Mouse (Mus musculus): ENCODE data around the gene Trub2.

Trub2 gene

DNA sequence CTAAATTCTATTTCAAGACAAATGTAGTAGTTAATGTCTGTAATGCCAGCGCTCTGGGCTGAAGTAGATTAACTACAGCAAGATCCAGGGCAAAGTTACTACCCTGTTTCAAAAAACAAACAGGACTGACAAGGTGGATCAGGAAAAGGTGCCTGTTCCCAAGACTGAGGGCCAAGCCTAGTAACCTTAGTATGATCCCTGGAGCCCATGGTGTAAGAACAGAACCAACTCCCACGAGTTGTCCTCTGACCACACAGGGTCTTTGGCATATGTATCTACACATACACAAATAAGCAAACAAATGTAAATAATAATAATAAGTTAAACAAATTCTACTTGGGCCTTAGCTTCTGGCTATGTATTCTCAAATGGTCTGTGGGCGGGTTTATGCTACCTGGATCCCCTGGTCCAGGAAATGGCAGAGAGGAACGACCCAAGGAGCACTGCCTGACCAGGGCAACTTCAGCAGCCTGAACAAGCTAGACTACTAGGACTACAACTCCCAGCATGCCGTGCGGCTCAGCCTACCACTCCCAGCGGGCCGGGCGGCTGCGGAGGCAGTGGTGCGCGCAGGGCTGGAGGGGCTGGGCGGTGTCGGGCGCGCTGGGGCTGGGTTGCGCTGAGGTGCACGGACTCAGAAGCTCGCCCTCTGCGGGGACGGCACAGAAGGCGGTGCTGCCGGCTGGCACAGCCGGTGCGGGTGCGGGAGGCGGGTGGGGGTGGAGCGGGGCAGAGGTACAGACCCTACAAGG is 13.9 kb upstream of the Trub2 start, which contains the start of gene Slc27a4:
TSS of gene Slc27a4 (plus strand) at position 560 of the 752 bp plus-strand sequence.
- CTCF ChIA-PET = interaction anchor here (0.5 to 2.6 kb wide), 25 partner anchors 14 to 302 kb away, joined by 3 to 18 read pairs (median 4); partner anchors contain the start of genes Urm1 (in 2 of the 4) and Cercam (in 1 of the 4)
- POLR2A ChIA-PET = interaction anchor here (0.5 to 6.7 kb wide), 79 partner anchors 8 to 1244 kb away, joined by 3 to 70 read pairs (median 4); partner anchors contain the start of genes Coq4 (in 3 of the 4), Trub2 (in 3 of the 4), Urm1 (in 2 of the 4) and Cercam (in 1 of the 4)

DNA sequence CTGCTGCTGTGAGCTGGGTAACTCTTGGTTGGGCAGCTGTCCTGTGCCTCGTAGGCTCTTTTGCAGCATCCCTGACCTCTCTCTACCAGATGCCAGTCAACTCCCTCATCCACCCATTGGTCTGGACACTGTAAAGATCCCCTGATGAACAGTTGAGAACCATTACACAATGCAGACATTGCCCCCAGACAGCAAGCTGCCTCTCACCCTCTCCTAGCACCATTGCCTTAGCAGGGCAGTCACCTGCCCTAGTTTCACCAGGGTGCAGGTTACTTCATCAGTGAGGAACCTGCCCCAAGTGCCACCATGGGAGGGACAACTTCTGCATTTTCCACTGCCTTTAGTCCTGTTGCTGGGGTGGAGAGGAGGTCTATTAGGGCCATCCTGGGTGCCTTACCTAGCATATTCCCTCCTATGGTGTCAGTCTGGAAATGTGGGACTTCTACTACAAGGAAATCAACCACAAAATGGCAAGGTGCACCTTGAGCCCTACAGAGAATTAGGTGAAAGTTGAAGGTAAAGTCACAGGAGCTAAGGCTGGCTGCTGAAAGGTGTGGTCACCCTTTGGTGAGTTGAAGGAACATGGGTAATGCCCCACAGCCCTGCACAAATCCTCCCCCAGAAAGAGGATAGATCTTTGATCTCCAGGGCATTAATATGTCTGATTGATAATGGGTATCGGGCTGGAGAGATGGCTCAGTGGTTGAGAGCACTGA is 4.6 kb upstream of the Trub2 start:
- POLR2A ChIA-PET = interaction anchor here in 2 of 4 experiments (0.6 to 6.4 kb wide), 11 partner anchors 9 to 211 kb away, joined by 3 to 51 read pairs (median 5); partner anchors contain the start of gene Slc27a4 (in 2 of the 2)
- CTCF ChIA-PET = interaction anchor here in 3 of 4 experiments (0.6 to 1.1 kb wide), 3 partner anchors 28 to 304 kb away, joined by 3 to 4 read pairs (median 4); no protein-coding TSS in a partner anchor

GRCm38 (mm10) chr2:29787104-29787917 is 991 bp downstream of the Trub2 start, which contains the start of gene Coq4:
Coq4 (plus strand) TSS chr2:29787493.
- CTCF ChIA-PET = interaction anchor here (0.6 to 2.0 kb wide), 12 partner anchors 10 to 1404 kb away, joined by 3 to 14 read pairs (median 5); partner anchors contain the start of gene Odf2 (in 1 of the 4)
- POLR2A ChIA-PET = interaction anchor here in 3 of 4 experiments (0.5 to 14.6 kb wide), 38 partner anchors 9 to 1355 kb away, joined by 3 to 195 read pairs (median 4); partner anchors contain the start of genes Slc27a4 (in 3 of the 3) and Urm1 (in 1 of the 3)

GRCm38 (mm10) chr2:29784290-29784689 is 4.0 kb downstream of the Trub2 start:
- POLR2A ChIA-PET = interaction anchor here in 3 of 4 experiments (0.6 to 14.6 kb wide), 40 partner anchors 10 to 742 kb away, joined by 3 to 195 read pairs (median 4); partner anchors contain the start of genes Slc27a4 (in 3 of the 3), Cercam (in 2 of the 3), Gm13420 (in 1 of the 3) and Tbc1d13 (in 1 of the 3)
- CTCF ChIA-PET = interaction anchor here in 2 of 4 experiments (0.9 to 1.4 kb wide), 5 partner anchors 14 to 75 kb away, joined by 3 to 4 read pairs (median 3); no protein-coding TSS in a partner anchor

DNA sequence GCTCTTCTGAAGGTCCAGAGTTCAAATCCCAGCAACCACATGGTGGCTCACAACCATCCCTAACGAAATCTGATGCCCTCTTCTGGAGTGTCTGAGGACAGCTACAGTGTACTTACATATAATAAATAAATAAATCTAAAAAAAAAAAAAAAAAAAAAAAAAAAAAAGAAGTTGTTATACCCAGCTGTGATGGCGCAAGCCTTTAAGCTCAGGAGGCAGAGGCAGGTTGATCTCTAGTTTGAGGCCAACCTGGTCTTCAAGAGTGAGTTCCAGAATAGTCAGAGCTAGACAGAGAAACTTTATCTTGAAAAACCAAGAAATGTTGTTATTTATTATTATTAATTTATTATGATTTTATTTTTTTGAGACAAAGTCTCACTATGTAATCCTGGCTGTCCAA is 7.0 kb downstream of the Trub2 start:
- CTCF ChIA-PET = interaction anchor here in 3 of 4 experiments (0.6 to 2.0 kb wide), 5 partner anchors 10 to 991 kb away, joined by 3 to 7 read pairs (median 5); partner anchors contain the start of gene Slc27a4 (in 1 of the 3)
- POLR2A ChIA-PET = interaction anchor here (0.6 to 14.6 kb wide), 19 partner anchors 10 to 652 kb away, joined by 3 to 195 read pairs (median 6); partner anchors contain the start of gene Slc27a4 (in 2 of the 4)

- ChIA-PET POLR2A (interaction anchor here in 3 of 4 experiments (1.0 to 9.1 kb wide), 13 partner anchors 9 to 107 kb away, joined by 3 to 195 read pairs (median 8); partner anchors contain the start of genes Coq4 (in 2 of the 3), Slc27a4 (in 1 of the 3) and Trub2 (in 1 of the 3)), CTCF (interaction anchor here in 3 of 4 experiments (0.5 to 1.1 kb wide), 3 partner anchors 8 to 86 kb away, joined by 3 to 5 read pairs (median 3); no protein-coding TSS in a partner anchor)
Measured at GRCm38 (mm10) chr2:29773323-29773722, 15.0 kb downstream of the Trub2 start.

GRCm38 (mm10) chr2:29771611-29772461 is 16.5 kb downstream of the Trub2 start:
- POLR2A ChIA-PET = interaction anchor here (0.5 to 9.1 kb wide), 44 partner anchors 9 to 266 kb away, joined by 3 to 195 read pairs (median 5); partner anchors contain the start of genes Coq4 (in 3 of the 4), Slc27a4 (in 2 of the 4), Urm1 (in 2 of the 4) and Cercam (in 1 of the 4)
- CTCF ChIA-PET = interaction anchor here in 3 of 4 experiments (0.6 to 2.5 kb wide), 10 partner anchors 9 to 88 kb away, joined by 3 to 14 read pairs (median 3); partner anchors contain the start of gene Slc27a4 (in 1 of the 3)

DNA sequence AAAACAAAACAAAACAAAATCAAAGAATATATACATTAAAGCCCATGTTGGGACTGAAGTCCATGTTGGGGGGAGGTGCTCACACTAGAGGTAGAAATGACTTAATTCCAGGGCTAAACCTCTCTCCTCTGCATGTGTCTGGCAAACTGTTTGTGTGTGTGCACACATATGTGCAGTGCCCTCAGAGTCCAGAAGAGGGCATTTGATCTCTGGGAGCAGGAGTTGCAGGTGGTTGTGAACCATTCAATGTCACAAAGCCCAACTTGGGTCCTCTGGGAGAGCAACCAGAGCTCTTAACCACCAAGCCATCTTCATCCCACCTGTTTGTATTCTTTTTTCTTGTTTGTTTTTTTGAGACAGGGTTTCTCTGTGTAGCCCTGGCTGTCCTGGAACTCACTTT is 18.1 kb downstream of the Trub2 start:
- POLR2A ChIA-PET = interaction anchor here (0.9 to 9.1 kb wide), 18 partner anchors 11 to 134 kb away, joined by 3 to 195 read pairs (median 6); partner anchors contain the start of genes Coq4 (in 2 of the 4), Slc27a4 (in 2 of the 4) and Trub2 (in 1 of the 4)
- CTCF ChIA-PET = interaction anchor here (0.6 to 2.5 kb wide), 19 partner anchors 9 to 700 kb away, joined by 3 to 14 read pairs (median 3); partner anchors contain the start of genes Slc27a4 (in 2 of the 4) and Pkn3 (in 1 of the 4)

DNA sequence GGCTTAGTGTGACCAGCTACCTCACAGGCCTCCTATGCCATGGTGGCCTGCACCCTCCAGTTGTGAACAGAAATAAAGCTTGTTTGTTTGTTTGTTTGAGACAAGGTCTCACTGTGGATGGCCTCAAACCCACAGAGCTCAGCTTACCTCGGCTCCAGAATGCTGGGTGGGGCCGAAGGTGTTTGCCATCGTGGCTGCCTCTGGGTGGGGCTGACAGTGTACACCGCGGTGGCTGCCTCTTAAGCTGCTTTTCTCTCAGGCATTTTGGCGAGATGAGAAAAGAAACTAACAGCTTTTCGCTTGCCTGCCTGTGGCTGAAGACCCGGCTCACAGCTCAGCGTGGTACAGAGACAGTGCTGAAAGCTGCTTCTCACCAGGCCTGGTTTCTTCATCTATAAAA is 19.4 kb downstream of the Trub2 start:
- ChIA-PET CTCF (interaction anchor here (0.6 to 2.7 kb wide), 19 partner anchors 9 to 263 kb away, joined by 3 to 14 read pairs (median 3); partner anchors contain the start of genes Gm13420 (in 1 of the 4), Gm13547 (in 1 of the 4) and Slc27a4 (in 1 of the 4)), POLR2A (interaction anchor here (0.6 to 9.1 kb wide), 45 partner anchors 8 to 308 kb away, joined by 3 to 195 read pairs (median 4); partner anchors contain the start of genes Coq4 (in 2 of the 4), Slc27a4 (in 2 of the 4), Cercam (in 1 of the 4) and Gm13420 (in 1 of the 4))

GRCm38 (mm10) chr2:29767976-29768709 is 20.2 kb downstream of the Trub2 start:
- ChIA-PET POLR2A (interaction anchor here (0.6 to 9.1 kb wide), 43 partner anchors 9 to 605 kb away, joined by 3 to 195 read pairs (median 4); partner anchors contain the start of genes Coq4 (in 2 of the 4), Slc27a4 (in 2 of the 4), Cercam (in 1 of the 4) and Gm13420 (in 1 of the 4)), CTCF (interaction anchor here (0.6 to 2.7 kb wide), 17 partner anchors 9 to 264 kb away, joined by 3 to 14 read pairs (median 3); partner anchors contain the start of genes Gm13547 (in 2 of the 4), Gm13420 (in 1 of the 4) and Slc27a4 (in 1 of the 4))

GRCm38 (mm10) chr2:29764831-29765230 is 23.5 kb downstream of the Trub2 start:
- ChIA-PET POLR2A (interaction anchor here (0.5 to 2.4 kb wide), 27 partner anchors 9 to 208 kb away, joined by 3 to 10 read pairs (median 4); partner anchors contain the start of genes Slc27a4 (in 1 of the 4) and Urm1 (in 1 of the 4)), CTCF (interaction anchor here (0.5 to 2.2 kb wide), 81 partner anchors 9 to 922 kb away, joined by 3 to 27 read pairs (median 4); partner anchors contain the start of genes Cercam (in 2 of the 4), Slc27a4 (in 2 of the 4), Coq4 (in 1 of the 4) and Gm13420 (in 1 of the 4))

DNA sequence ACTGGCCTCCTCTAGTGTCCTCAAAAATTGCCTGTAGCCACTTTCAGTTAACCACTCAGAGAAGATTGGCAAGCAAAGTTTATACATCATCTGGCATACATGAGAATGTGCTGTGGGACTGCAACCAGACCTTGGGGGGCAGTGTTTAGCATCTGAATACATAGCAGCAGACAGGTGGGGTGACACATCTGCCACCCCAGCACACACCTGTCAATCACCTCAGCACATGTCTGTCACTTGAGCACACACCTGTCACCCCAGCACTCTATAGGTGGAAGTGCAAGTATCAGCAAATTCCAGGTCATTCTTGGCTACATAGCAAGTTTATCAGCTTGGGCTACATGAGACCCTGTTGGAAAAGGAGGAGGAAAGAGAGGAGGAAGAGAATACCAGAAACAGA is 32.6 kb downstream of the Trub2 start:
- CTCF ChIA-PET = interaction anchor here in 1 of 4 experiments (1.0 kb wide), 1 partner anchor 9 kb away, joined by 3 read pairs; no protein-coding TSS in a partner anchor

GRCm38 (mm10) chr2:29752397-29752796 is 35.9 kb downstream of the Trub2 start:
- CTCF ChIA-PET = interaction anchor here in 1 of 4 experiments (1.3 to 3.4 kb wide), 2 partner anchors 13 to 87 kb away, joined by 3 to 16 read pairs; no protein-coding TSS in a partner anchor
- POLR2A ChIA-PET = interaction anchor here (0.8 to 35.2 kb wide), 18 partner anchors 13 to 310 kb away, joined by 3 to 884 read pairs (median 3); no protein-coding TSS in a partner anchor

More for the DNA sequence above, 32.6 kb downstream of the Trub2 start:
- POLR2A ChIA-PET = interaction anchor here in 2 of 4 experiments (0.5 to 2.7 kb wide), 5 partner anchors 8 to 379 kb away, joined by 3 to 15 read pairs (median 4); no protein-coding TSS in a partner anchor

GRCm38 (mm10) chr2:29751497-29751896 is 36.8 kb downstream of the Trub2 start, which contains the start of gene Gm13420:
Gm13420 (minus strand) TSS chr2:29751685.
- CTCF ChIA-PET = interaction anchor here in 3 of 4 experiments (0.6 to 3.4 kb wide), 5 partner anchors 14 to 132 kb away, joined by 3 to 16 read pairs (median 3); partner anchors contain the start of genes Cercam (in 1 of the 3) and Rapgef1 (in 1 of the 3)

More at GRCm38 (mm10) chr2:29751497-29751896, 36.8 kb downstream of the Trub2 start, which contains the start of gene Gm13420:
- POLR2A ChIA-PET = interaction anchor here in 3 of 4 experiments (0.6 to 35.2 kb wide), 21 partner anchors 10 to 912 kb away, joined by 3 to 884 read pairs (median 4); partner anchors contain the start of genes Ddx31 (in 1 of the 3) and Gtf3c4 (in 1 of the 3)
